Mouse (Mus musculus) lung, postnatal 0 days (tissue): ENCODE results near the gene Rex1bd.

ENCODE experiments used
- CTCF ChIP-seq: IDR thresholded peaks from 2 replicates; pipeline ENCODE4 v1.5.1; 2016; ENCODE audit warnings: antibody characterized with exemption, mild to moderate bottlenecking
- EP300 ChIP-seq: IDR thresholded peaks from 2 replicates; pipeline ENCODE4 v1.6.1; 2016; ENCODE audit warnings: antibody characterized with exemption, mild to moderate bottlenecking, control low read depth

DNA sequence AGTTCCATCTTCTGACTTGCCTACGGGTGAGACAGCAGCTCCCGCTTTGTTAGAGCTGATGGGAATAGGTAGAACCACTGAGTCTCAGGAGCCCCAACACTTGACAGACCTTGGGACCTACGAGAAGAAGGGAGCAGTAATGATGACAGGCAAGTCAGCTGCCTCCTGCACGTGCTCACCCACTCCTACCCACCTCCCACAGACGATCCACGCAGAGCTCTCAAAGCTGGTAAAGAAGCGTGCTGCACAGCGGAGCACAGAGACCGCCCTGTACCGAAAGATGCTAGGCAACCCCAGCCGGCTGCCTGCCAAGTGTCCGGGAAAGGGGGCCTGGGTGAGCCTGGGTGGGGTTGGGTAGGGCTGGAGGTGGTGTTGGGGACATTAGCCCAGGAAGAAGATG is 27.7 kb upstream of the Rex1bd start:
- TF ChIP-seq EP300 (no peak), CTCF (no peak)
